Mouse (Mus musculus) E14TG2a.4 (cell line): ENCODE measurements around the gene B4galnt4.

Experiments used
- CTCF ChIP-seq: conservative IDR thresholded peaks from 2 replicates; pipeline ENCODE4 v1.5.1; 2014; ENCODE audit warnings: low read length
- NANOG ChIP-seq: IDR thresholded peaks from 2 replicates; pipeline ENCODE4 v1.6.1; 2014; ENCODE audit warnings: borderline replicate concordance, low read length, mixed read lengths
- POU5F1 ChIP-seq: IDR thresholded peaks from 2 replicates; pipeline ENCODE4 v1.6.1; 2014; ENCODE audit warnings: low read length, borderline replicate concordance

- TF ChIP-seq CTCF = no peak
- TF ChIP-seq POU5F1 = no peak
- no peak for TF ChIP-seq NANOG
Measured at GRCm38 (mm10) chr7:141062525-141062924, 1.6 kb downstream of the B4galnt4 start.
